Mouse (Mus musculus) stomach, postnatal 0 days (tissue): ENCODE data around the gene Lpp.

Source experiments
- CTCF ChIP-seq: IDR thresholded peaks from 2 replicates; pipeline ENCODE4 v1.5.1; 2016; ENCODE audit warnings: antibody characterized with exemption, low read depth, mild to moderate bottlenecking, moderate library complexity
- EP300 ChIP-seq: optimal IDR thresholded peaks from 2 replicates; pipeline ENCODE3; 2016; ENCODE audit warnings: antibody characterized with exemption

DNA sequence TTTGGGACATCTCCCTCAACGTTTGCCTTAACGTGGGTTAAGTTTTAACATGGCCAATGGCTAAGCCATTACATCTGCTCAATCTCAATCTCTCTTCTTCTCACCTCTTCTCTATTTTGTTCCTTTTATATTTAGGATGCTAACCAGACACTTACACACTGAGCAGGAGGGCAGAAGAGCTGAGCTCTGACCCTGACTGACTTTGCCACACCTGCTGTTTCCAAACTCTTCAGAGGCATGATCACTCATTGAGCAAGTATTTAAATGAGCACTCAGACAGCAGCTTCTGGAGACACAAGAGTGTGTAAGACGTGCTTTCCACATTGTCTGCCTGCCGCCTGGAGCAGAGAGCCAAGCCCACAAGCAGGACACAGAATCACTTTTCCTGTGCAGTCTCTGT, 77.7 kb downstream of the Lpp start:
- no peak for TF ChIP-seq CTCF
- TF ChIP-seq EP300, result no peak
